Mouse (Mus musculus): ENCODE results near the gene Man1c1. TPM values are rescaled to one million over a fixed set of nuclear protein-coding genes. Genes with fewer than 3 reads are reported as not detected.

Gene Man1c1
- 17.2 and 20.6 TPM in 2 replicates for polyA plus RNA-seq (2012; rRNA removed)

GRCm38 (mm10) chr4:134703835-134704546 is at the start of gene Man1c1:
TSS of gene Man1c1 (minus strand) at chr4:134704290.
- peak; percentile 97 to 99 for DNase-seq (ENCODE audit: extremely low spot score in 1 of 2, low spot score in 1 of 2)

- no peak for DNase-seq (ENCODE audit: extremely low spot score in 1 of 2, low spot score in 1 of 2)
These were observed 49.6 kb upstream of the Man1c1 start for GRCm38 (mm10) chr4:134753516-134754261.

- DNase-seq (ENCODE audit: extremely low spot score in 1 of 2, low spot score in 1 of 2) = no peak
These were observed 48.9 kb upstream of the Man1c1 start for GRCm38 (mm10) chr4:134752911-134753426.

- no peak for DNase-seq (ENCODE audit: extremely low spot score in 1 of 2, low spot score in 1 of 2)
These were observed 47.7 kb upstream of the Man1c1 start for GRCm38 (mm10) chr4:134751682-134752380.

DNA sequence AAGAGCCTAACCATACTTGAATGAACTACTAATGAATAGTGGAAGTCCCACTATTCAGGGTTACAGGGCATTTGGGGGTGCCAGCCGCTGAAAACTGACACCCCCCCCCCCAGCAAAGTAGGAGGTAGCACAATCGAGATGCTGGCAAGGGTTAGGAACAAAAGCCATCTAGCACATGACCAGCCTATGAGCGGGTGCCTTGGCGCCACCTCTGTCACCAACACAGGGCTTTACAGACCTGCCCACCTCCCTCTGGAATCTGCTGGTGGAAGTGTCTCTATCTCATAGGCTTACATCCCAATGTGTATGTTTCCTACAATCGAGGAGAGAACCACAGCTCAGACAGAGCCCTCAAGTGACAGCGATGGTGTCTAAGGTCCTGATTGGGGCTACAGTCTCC is 46.7 kb upstream of the Man1c1 start:
- no peak for DNase-seq (ENCODE audit: extremely low spot score in 1 of 2, low spot score in 1 of 2)

GRCm38 (mm10) chr4:134750263-134750662 is 46.2 kb upstream of the Man1c1 start:
- DNase-seq (ENCODE audit: extremely low spot score in 1 of 2, low spot score in 1 of 2) = no peak

DNA sequence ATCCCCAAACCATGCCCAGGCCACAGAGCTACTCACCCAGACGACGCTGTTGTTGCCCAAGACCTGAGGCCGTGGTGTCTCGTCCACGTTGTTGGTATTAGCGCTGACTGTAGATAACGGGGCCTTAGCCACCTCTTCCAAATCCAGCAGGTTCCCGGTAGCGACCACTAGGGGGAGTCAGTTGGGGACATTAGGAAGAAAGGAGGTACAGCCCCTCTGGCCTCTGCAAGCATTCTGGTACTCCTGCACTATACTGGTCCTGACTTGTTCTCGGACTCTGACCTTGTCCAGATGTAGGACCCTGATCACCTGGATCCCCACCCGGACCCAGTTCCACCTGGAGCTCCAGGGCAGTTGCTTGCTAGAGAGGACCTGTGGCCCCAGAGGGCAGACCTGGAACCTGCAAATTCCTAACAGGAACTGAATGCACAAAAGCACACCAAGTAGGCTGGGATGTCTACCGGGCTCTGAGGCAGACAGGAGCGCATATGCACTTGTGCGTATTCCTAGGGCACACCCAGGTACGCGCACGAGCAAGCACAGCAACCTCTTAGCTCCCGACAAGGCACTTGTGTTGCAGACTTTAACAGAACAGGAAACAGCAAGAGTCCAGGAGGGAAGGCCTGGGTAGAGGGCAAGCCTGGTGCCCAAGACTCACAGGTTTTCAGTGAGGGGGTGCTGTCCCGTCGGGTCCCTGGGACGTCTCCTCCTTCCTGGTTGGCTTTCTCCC is 45.4 kb upstream of the Man1c1 start:
- DNase-seq (ENCODE audit: extremely low spot score in 1 of 2, low spot score in 1 of 2) = no peak

GRCm38 (mm10) chr4:134745900-134746661 is 42.0 kb upstream of the Man1c1 start:
- DNase-seq (ENCODE audit: extremely low spot score in 1 of 2, low spot score in 1 of 2) = peak; percentile 79 to 88

DNA sequence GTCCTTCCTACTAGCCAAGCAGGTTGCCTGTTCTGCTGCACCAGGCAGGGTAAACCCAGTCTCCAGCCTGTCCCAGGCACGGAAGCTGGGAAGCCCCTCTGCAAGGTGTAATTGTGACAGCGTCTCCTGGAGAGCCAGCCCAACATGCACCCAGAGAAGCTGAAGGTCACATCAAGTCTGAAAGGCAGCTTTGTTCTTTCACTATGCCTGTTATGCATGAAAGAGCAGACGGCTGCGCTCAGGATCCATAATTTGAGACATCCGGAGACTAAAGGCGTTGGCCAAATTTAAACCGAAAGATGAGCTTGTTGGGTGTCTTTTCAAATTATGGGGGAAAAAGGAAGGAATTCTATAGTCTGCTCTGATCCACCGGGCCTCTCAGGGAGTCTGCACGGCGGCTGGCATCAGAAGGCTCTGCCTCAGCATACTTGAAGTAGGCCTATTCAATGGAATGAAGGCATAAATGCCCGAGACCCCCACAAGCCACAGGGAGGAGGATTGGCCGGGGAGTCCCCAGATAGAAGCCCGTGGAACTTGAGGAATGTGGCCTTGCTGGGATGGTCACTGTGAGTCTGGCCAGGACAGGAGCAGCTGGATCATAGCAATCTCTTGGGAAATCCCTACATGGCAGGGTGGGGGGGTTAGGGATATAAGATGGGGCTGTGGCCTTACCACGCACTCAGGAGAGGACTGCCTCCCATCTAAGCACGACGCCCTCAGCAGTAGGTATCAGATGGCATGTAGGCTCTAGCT is 40.0 kb upstream of the Man1c1 start:
- DNase-seq (ENCODE audit: extremely low spot score in 1 of 2, low spot score in 1 of 2) = no peak

GRCm38 (mm10) chr4:134741949-134742348 is 37.9 kb upstream of the Man1c1 start:
- no peak for DNase-seq (ENCODE audit: extremely low spot score in 1 of 2, low spot score in 1 of 2)

GRCm38 (mm10) chr4:134740186-134740585 is 36.1 kb upstream of the Man1c1 start:
- no peak for DNase-seq (ENCODE audit: extremely low spot score in 1 of 2, low spot score in 1 of 2)

GRCm38 (mm10) chr4:134739530-134739929 is 35.4 kb upstream of the Man1c1 start:
- DNase-seq (ENCODE audit: extremely low spot score in 1 of 2, low spot score in 1 of 2) = no peak

- DNase-seq (ENCODE audit: extremely low spot score in 1 of 2, low spot score in 1 of 2) = no peak
These were observed 33.3 kb upstream of the Man1c1 start for GRCm38 (mm10) chr4:134737365-134737910.

DNA sequence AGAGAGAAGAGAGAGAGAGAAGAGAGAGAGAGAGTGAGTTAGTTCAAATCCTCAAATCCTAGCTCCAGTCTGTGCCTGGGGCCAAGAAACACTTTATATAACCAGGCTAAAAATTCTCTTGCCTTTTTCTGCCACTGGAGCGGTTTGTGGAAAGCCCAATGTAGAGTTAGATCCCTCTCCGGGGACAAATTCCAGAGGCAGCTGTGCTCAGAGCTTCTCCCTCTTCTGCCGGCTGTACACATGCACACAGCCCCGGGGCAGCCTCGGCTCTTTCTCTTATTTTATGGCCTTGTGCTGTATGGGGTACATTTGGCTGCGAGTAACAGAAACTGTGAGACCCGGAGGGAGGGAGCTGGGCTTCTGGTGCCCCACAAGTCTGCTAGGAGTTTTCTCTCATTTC is 32.1 kb upstream of the Man1c1 start:
- DNase-seq (ENCODE audit: extremely low spot score in 1 of 2, low spot score in 1 of 2) = peak; percentile 58

GRCm38 (mm10) chr4:134734629-134735081 is 30.6 kb upstream of the Man1c1 start:
- DNase-seq (ENCODE audit: extremely low spot score in 1 of 2, low spot score in 1 of 2) = no peak

DNA sequence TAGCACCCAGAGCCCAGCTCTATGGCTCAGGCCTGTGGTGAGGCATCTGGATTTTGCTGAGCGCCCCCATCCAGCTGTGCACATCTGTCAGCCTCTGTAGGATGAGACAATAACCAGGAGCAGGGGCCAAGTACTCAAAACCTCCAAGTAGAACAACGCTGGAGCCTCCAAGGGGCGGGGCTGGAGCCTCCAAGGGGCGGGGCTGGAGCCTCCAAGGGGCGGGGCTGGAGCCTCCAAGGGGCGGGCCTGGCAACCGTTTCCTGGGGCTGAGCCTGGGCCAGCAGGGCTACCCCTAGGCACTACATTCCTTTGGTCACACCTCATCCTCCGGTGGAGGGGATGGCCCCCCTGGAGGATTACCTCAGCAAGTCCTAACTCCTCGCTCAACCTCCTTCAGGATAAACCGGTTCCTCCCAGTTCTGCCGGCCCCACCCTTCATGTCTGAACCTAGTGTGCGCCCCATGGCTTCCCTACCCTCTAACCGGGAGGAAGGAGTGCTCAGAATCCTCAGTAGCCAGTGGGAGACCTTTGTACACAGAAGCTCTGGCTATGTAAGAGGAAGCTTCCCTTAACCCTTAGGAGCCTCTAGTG is 30.0 kb upstream of the Man1c1 start:
- DNase-seq (ENCODE audit: extremely low spot score in 1 of 2, low spot score in 1 of 2) = no peak

GRCm38 (mm10) chr4:134733371-134733770 is 29.3 kb upstream of the Man1c1 start:
- no peak for DNase-seq (ENCODE audit: extremely low spot score in 1 of 2, low spot score in 1 of 2)

DNA sequence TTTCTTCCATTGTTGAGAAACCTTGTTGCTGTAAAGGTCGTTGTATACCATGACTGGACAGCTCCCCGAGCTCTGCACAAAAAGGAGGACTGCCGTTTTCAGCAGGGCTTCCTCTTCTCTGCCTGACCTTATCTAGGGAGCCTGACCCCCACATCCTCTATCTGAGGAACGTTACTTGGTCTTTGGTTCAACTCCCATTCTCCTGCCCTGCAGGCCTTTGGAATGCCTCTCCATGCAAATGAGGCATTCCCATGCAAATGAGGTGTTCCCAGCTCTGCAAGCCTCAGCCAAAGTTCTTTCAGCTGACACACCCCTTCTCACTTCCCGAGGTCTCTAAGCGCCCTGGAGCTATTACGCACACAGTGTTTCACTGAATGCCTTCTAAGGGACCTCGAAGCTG is 26.0 kb upstream of the Man1c1 start:
- no peak for DNase-seq (ENCODE audit: extremely low spot score in 1 of 2, low spot score in 1 of 2)

Data from frontal cortex, adult 2 months (tissue).